Mouse (Mus musculus) bone marrow, adult 2 months (tissue): ENCODE data around the gene Irf2.

Experiments
- CTCF ChIP-seq: fragments of 200-500 bp; IDR thresholded peaks from 2 replicates; pipeline ENCODE4 v1.5.1; 2011; ENCODE audit warnings: low read length, control low read depth; ENCODE audit not compliant: control insufficient read depth, insufficient read depth
- POLR2A ChIP-seq: fragments of 200-500 bp; IDR thresholded peaks from 2 replicates; pipeline ENCODE4 v1.6.1; 2011; ENCODE audit warnings: low read depth, mild to moderate bottlenecking, control low read depth, low read length, borderline replicate concordance; ENCODE audit not compliant: control insufficient read depth

DNA sequence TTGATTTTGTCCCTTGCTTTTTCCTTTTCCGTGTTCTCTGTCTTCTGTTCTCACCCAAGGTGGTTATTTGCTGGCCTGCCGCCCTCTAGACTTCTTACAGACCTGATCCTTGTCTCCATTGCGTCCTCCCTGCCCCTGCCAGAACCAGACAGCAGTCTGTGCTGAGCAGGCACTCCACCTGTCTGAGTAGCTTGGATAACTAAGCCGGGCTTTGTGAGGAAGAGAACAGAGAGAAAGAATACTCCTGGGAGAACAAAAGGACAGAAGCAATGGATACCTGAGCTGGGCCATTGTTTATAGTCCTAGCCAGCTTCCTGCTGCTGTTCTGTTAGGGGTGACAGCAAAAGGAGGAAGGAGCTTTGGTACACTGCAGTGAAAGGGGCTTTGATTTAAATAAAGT lies 94.2 kb downstream of the Irf2 start:
- TF ChIP-seq POLR2A, result no peak
- TF ChIP-seq CTCF, result no peak
